Comparison of ENCODE assay signal across 7 mouse cellular contexts in genomic region chr6:84061328-84061727, GRCm38 (mm10). TPM values are rescaled to one million over a fixed set of nuclear protein-coding genes. Genes with fewer than 3 reads are reported as not detected.
DNase-seq lines count a peak whose midpoint lies in the region; ATAC-seq and TF ChIP-seq lines count a peak whose summit lies in the region.

No protein-coding gene starts in this region.

- WGBS in hindbrain, embryonic 14.5 days: 6% methylated on average over 5 of the region's 5 CpGs
- 8% methylated on average over 5 of the region's 5 CpGs for WGBS in limb, embryonic 14.5 days

- TF ChIP-seq POLR2A in limb, embryonic 14.5 days (IDR thresholded peaks at IDR 0.05; ENCODE audit: borderline replicate concordance, extremely low read depth, insufficient read depth, insufficient read length): no peak

- no peak overlapping the region for H3K4me3 ChIP-seq in hindbrain, embryonic 14.5 days (replicated peaks; ENCODE audit: low read length)
- H3K4me3 ChIP-seq in limb, embryonic 14.5 days (replicated peaks; ENCODE audit: low read length): no peak overlapping the region

- no peaks in the 10 kb centered on the region for H3K4me1 ChIP-seq in hindbrain, embryonic 14.5 days (replicated peaks; ENCODE audit: control insufficient read depth, insufficient read depth, low read length)
- peaks cover 3% of the 10 kb centered on the region; the same call in 1 of the 2 replicates for H3K4me1 ChIP-seq in limb, embryonic 14.5 days (ENCODE audit: control insufficient read depth, insufficient read depth, low read length)

- H3K27ac ChIP-seq in hindbrain, embryonic 14.5 days: no peak overlapping the region
- H3K27ac ChIP-seq in limb, embryonic 14.5 days (replicated peaks; ENCODE audit: low read depth, low read length): no peak overlapping the region

- H3K4me2 ChIP-seq in hindbrain, embryonic 14.5 days (replicated peaks): no peak overlapping the region
- H3K4me2 ChIP-seq in limb, embryonic 14.5 days (replicated peaks; ENCODE audit: low read depth, low read length, severe bottlenecking): no peak overlapping the region

- no peak for ATAC-seq in hindbrain, embryonic 14.5 days (ENCODE audit: low FRiP score)
- 0 out of 2 replicates have a peak, but pooled peaks have one; percentile 60 for ATAC-seq in limb, embryonic 14.5 days (ENCODE audit: low FRiP score, low read depth)

- no peaks in the 10 kb centered on the region for H3K9me3 ChIP-seq in hindbrain, embryonic 14.5 days (ENCODE audit: control insufficient read depth, low read length)
- H3K9me3 ChIP-seq in limb, embryonic 14.5 days (ENCODE audit: control insufficient read depth, low read length): no peaks in the 10 kb centered on the region

- H3K27me3 ChIP-seq in hindbrain, embryonic 14.5 days (ENCODE audit: control insufficient read depth, insufficient read depth, low read length): no peaks in the 10 kb centered on the region
- no peaks in the 10 kb centered on the region for H3K27me3 ChIP-seq in limb, embryonic 14.5 days (ENCODE audit: control insufficient read depth, insufficient read depth, low read length)

- no peak overlapping the region for H3K9ac ChIP-seq in hindbrain, embryonic 14.5 days
- H3K9ac ChIP-seq in limb, embryonic 14.5 days (ENCODE audit: low read depth, low read length, severe bottlenecking): no peak overlapping the region

- H3K36me3 ChIP-seq in hindbrain, embryonic 14.5 days (replicated peaks; ENCODE audit: control insufficient read depth, insufficient read depth): no peaks in the 10 kb centered on the region
- no peaks in the 10 kb centered on the region for H3K36me3 ChIP-seq in limb, embryonic 14.5 days (ENCODE audit: control insufficient read depth, insufficient read depth, low read length)

- DNase-seq in right cerebral cortex, adult 18-20 months: peak; percentile 37
- no peak for DNase-seq in right cerebral cortex, postnatal 36 days (ENCODE audit: low spot score in 2 of 2)
- DNase-seq in adrenal gland, adult 18-20 months (ENCODE audit: low spot score in 2 of 2): peak; percentile 64 to 70
- DNase-seq in embryo, embryonic 11.5 days (ENCODE audit: low read depth, low spot score): peak; percentile 63
- DNase-seq in hindbrain, embryonic 14.5 days (ENCODE audit: low spot score): peak; percentile 86
- peak; percentile 86 for DNase-seq in limb, embryonic 14.5 days (ENCODE audit: low spot score)
- peak; percentile 87 for DNase-seq in retina, embryonic 14.5 days (ENCODE audit: low spot score)

RNA-seq across cellular contexts. Expression of gene Dysf, which starts 52.9 kb away (rescaled TPM):
- 10 to 100 TPM; 42.0 to 53.0 TPM for total RNA-seq in adrenal gland, adult 18-20 months (2021)
- 3.3 TPM in 2 replicates for polyA plus RNA-seq in hindbrain, embryonic 14.5 days (2014; fragmentation: Nextera tagmentation; extraction: Ambion mirVana)
- polyA plus RNA-seq in limb, embryonic 14.5 days (2012; rRNA removed): 16.5 and 18.2 TPM in 2 replicates
- polyA plus RNA-seq in limb, embryonic 14.5 days (2014; fragmentation: Nextera tagmentation; extraction: Ambion mirVana): 10.5 and 13.2 TPM in 2 replicates

Comparison
In these comparisons a context has a peak if more than half of its experiments do, and no peak if none do; other contexts are left out.
1. DNase-seq: peak in right cerebral cortex, adult 18-20 months (single experiment), adrenal gland, adult 18-20 months (2 of 2), embryo, embryonic 11.5 days (single experiment), hindbrain, embryonic 14.5 days (single experiment), limb, embryonic 14.5 days (single experiment) and retina, embryonic 14.5 days (single experiment); none in right cerebral cortex, postnatal 36 days (0 of 2).